Mouse (Mus musculus) heart, adult 11 months (tissue): ENCODE results near the gene Sema3g.
A peak's percentile ranks its signal among the peaks of the same experiment; 100 is the strongest.

Experiments used
- DNase-seq: peaks from one replicate; pipeline ENCODE4 v3.0.0; 2022

Gene Sema3g

GRCm38 (mm10) chr14:31217666-31218065 is at the start of gene Sema3g:
TSS of gene Sema3g (plus strand) at chr14:31217860.
- peak; percentile 95 for DNase-seq

GRCm38 (mm10) chr14:31168425-31168824 is 49.2 kb upstream of the Sema3g start, which contains the start of gene Stab1:
TSS of gene Stab1 (minus strand) at chr14:31168641.
- peak; percentile 99 for DNase-seq

GRCm38 (mm10) chr14:31169508-31169907 is 48.2 kb upstream of the Sema3g start:
- peak; percentile 95 for DNase-seq

- DNase-seq, result peak; percentile 91
Observed at GRCm38 (mm10) chr14:31170963-31171362, 46.7 kb upstream of the Sema3g start.

- DNase-seq, result peak; percentile 93
Observed at GRCm38 (mm10) chr14:31171386-31171785, 46.3 kb upstream of the Sema3g start.

- DNase-seq, result peak; percentile 92
Observed at GRCm38 (mm10) chr14:31171821-31172220, 45.8 kb upstream of the Sema3g start.

GRCm38 (mm10) chr14:31172781-31173455 is 44.7 kb upstream of the Sema3g start:
- peak; percentile 98 for DNase-seq

- DNase-seq, result peak; percentile 91
Observed at GRCm38 (mm10) chr14:31173537-31173936, 44.1 kb upstream of the Sema3g start.

GRCm38 (mm10) chr14:31177287-31177686 is 40.4 kb upstream of the Sema3g start:
- DNase-seq, result peak; percentile 93

GRCm38 (mm10) chr14:31177715-31178114 is 39.9 kb upstream of the Sema3g start:
- no peak for DNase-seq

GRCm38 (mm10) chr14:31179677-31180365 is 37.8 kb upstream of the Sema3g start:
- DNase-seq, result peak; percentile 93

- peak; percentile 95 for DNase-seq
Observed at GRCm38 (mm10) chr14:31181512-31181911, 36.1 kb upstream of the Sema3g start.

- DNase-seq, result peak; percentile 98
Observed at GRCm38 (mm10) chr14:31182786-31183290, 34.8 kb upstream of the Sema3g start.

GRCm38 (mm10) chr14:31183541-31183940 is 34.1 kb upstream of the Sema3g start:
- no peak for DNase-seq

GRCm38 (mm10) chr14:31184195-31184594 is 33.5 kb upstream of the Sema3g start:
- peak; percentile 91 for DNase-seq

- peak; percentile 94 for DNase-seq
Observed at GRCm38 (mm10) chr14:31186656-31187055, 31.0 kb upstream of the Sema3g start.

- peak; percentile 98 for DNase-seq
Observed at GRCm38 (mm10) chr14:31188771-31189181, 28.9 kb upstream of the Sema3g start.

GRCm38 (mm10) chr14:31189348-31189747 is 28.3 kb upstream of the Sema3g start:
- DNase-seq, result no peak

- DNase-seq, result no peak
Observed at GRCm38 (mm10) chr14:31191936-31192335, 25.7 kb upstream of the Sema3g start.

- DNase-seq, result no peak
Observed at GRCm38 (mm10) chr14:31193791-31194190, 23.9 kb upstream of the Sema3g start.

GRCm38 (mm10) chr14:31194441-31194840 is 23.2 kb upstream of the Sema3g start:
- no peak for DNase-seq

- peak; percentile 99 for DNase-seq
Observed at GRCm38 (mm10) chr14:31194891-31195513, 22.7 kb upstream of the Sema3g start.

- DNase-seq, result peak; percentile 96
Observed at GRCm38 (mm10) chr14:31195521-31195920, 22.1 kb upstream of the Sema3g start.

GRCm38 (mm10) chr14:31195968-31196367 is 21.7 kb upstream of the Sema3g start:
- peak; percentile 91 for DNase-seq
